Mouse (Mus musculus): ENCODE measurements around the gene Ccdc124. TPM values are rescaled to one million over a fixed set of nuclear protein-coding genes. Genes with fewer than 3 reads are reported as not detected.

Ccdc124 gene
- total and polyA plus RNA-seq, 3 experiments = 47.6 to 87.1 TPM; not detected in 1

GRCm38 (mm10) chr8:70841147-70842072 lies 32.3 kb downstream of the Ccdc124 start (continued):
- no peak for TF ChIP-seq EP300 (IDR thresholded peaks at IDR 0.05; ENCODE audit: low read depth in 1 of 2, low read length in 2 of 2)
- TF ChIP-seq UBTF (IDR thresholded peaks at IDR 0.05; ENCODE audit: borderline replicate concordance, insufficient read depth, low read depth, low read length) = no peak
- peak; percentile 21; the same call in 1 of the 2 replicates for TF ChIP-seq NELFE (IDR thresholded peaks at IDR 0.05; ENCODE audit: low read depth, low read length)
- TF ChIP-seq TCF12 (IDR thresholded peaks at IDR 0.05; ENCODE audit: low read depth, low read length) = no peak
- no peak for TF ChIP-seq ZNF384 (IDR thresholded peaks at IDR 0.05; ENCODE audit: low read depth, low read length)
- TF ChIP-seq MAZ (IDR thresholded peaks at IDR 0.05; ENCODE audit: low read depth, low read length) = no peak; the same call in 1 of the 2 replicates
- TF ChIP-seq MAFK (IDR thresholded peaks at IDR 0.05; ENCODE audit: borderline replicate concordance, low read depth, low read length) = no peak
- no peak for TF ChIP-seq POLR2A (IDR thresholded peaks at IDR 0.05; ENCODE audit: control insufficient read depth in 1 of 2, insufficient read depth in 1 of 2, low read depth in 1 of 2, low read length in 2 of 2, poor library complexity in 1 of 2)
- 0 out of 2 replicates have a peak, but pooled peaks have one; percentile 24 for TF ChIP-seq ZMIZ1 (IDR thresholded peaks at IDR 0.05; ENCODE audit: low read depth, low read length)
- 0 out of 2 replicates have a peak, but pooled peaks have one; percentile 27 for TF ChIP-seq RCOR1 (IDR thresholded peaks at IDR 0.05; ENCODE audit: low read depth, low read length)
- no peak for TF ChIP-seq POLR2AphosphoS5 (IDR thresholded peaks at IDR 0.05; ENCODE audit: borderline replicate concordance, low read depth, low read length)
- TF ChIP-seq SIN3A (IDR thresholded peaks at IDR 0.05; ENCODE audit: low read length) = peak; percentile 68
- TF ChIP-seq E2F4 (IDR thresholded peaks at IDR 0.05; ENCODE audit: borderline replicate concordance, low read depth, low read length) = no peak
- no peak for TF ChIP-seq USF2 (IDR thresholded peaks at IDR 0.05; ENCODE audit: borderline replicate concordance in 1 of 2, insufficient read depth in 1 of 2, low read depth in 1 of 2, low read length in 2 of 2)
- TF ChIP-seq ZC3H11A (IDR thresholded peaks at IDR 0.05; ENCODE audit: low read depth, low read length) = peak; percentile 46
- no peak for TF ChIP-seq MYB (IDR thresholded peaks at IDR 0.05; ENCODE audit: low read depth, low read length)

GRCm38 (mm10) chr8:70840590-70840989 lies 33.1 kb downstream of the Ccdc124 start:
- Histone ChIP-seq H3K4me1 (ENCODE audit: control insufficient read depth in 1 of 2, insufficient read depth in 2 of 2, low read length in 2 of 2) (peaks cover 0 to 7% of the 10 kb centered on the region in 2 experiments; a peak in 1 of 4 replicates), H3K79me2 (ENCODE audit: control insufficient read depth, insufficient read depth, low read length, poor library complexity) (no peaks in the 10 kb centered on the region; the same call in 1 of the 2 replicates)
- DNase-seq (ENCODE audit: low read depth, low spot score) = no peak

More at GRCm38 (mm10) chr8:70840590-70840989, 33.1 kb downstream of the Ccdc124 start:
- Histone ChIP-seq H3K4me3 (ENCODE audit: control insufficient read depth in 1 of 2, insufficient read depth in 1 of 2, low read depth in 2 of 2, low read length in 2 of 2) (no peak overlapping the region), H3K9ac (ENCODE audit: control insufficient read depth, low read depth, low read length, poor library complexity, severe bottlenecking) (peak overlapping the region; percentile 3; the same call in 1 of the 2 replicates), H3K27ac (ENCODE audit: control insufficient read depth, low read depth, low read length) (peak overlapping the region; percentile 85), H3K36me3 (ENCODE audit: control insufficient read depth in 1 of 2, insufficient read depth in 2 of 2, low read length in 2 of 2) (peaks cover 0 to 11% of the 10 kb centered on the region in 2 experiments; a peak in 2 of 4 replicates), H3K9me3 (replicated peaks; ENCODE audit: insufficient read depth, low read length) (no peaks in the 10 kb centered on the region), H3K27me3 (ENCODE audit: control insufficient read depth in 1 of 2, insufficient read depth in 2 of 2, low read length in 2 of 2) (no peaks in the 10 kb centered on the region)
- TF ChIP-seq ZKSCAN1 (IDR thresholded peaks at IDR 0.05; ENCODE audit: low read depth, low read length) = no peak
- no peak for TF ChIP-seq GABPA (IDR thresholded peaks at IDR 0.05; ENCODE audit: low read depth, low read length)
- no peak for TF ChIP-seq SMC3 (IDR thresholded peaks at IDR 0.05; ENCODE audit: low read depth, low read length)
- 0 out of 2 replicates have a peak, but pooled peaks have one; percentile 41 for TF ChIP-seq CHD1 (IDR thresholded peaks at IDR 0.05; ENCODE audit: low read depth, low read length)

Data from MEL (cell line).